Mouse (Mus musculus): Measurements from ENCODE around the gene Ikzf2. TPM values are rescaled to one million over a fixed set of nuclear protein-coding genes. Genes with fewer than 3 reads are reported as not detected.

Ikzf2 gene
- polyA plus RNA-seq, 1 experiment from 2014 or later: 5.0 TPM

- H3K27me3 ChIP-seq (replicated peaks; ENCODE audit: control insufficient read depth, insufficient read depth, low read length): no peaks in the 10 kb centered on the region
- 76% methylated on average over 11 of the region's 11 CpGs for WGBS
- H3K4me1 ChIP-seq (replicated peaks; ENCODE audit: control insufficient read depth, insufficient read depth, low read length): 0 out of 2 replicates have a peak, but pooled peaks cover 2% of the 10 kb centered on the region
- H3K36me3 ChIP-seq (ENCODE audit: control insufficient read depth, insufficient read depth): no peaks in the 10 kb centered on the region
- no peak overlapping the region for H3K4me3 ChIP-seq (replicated peaks; ENCODE audit: low read length)
- H3K4me2 ChIP-seq (ENCODE audit: low read length): no peak overlapping the region
- H3K27ac ChIP-seq (ENCODE audit: low read length): no peak overlapping the region; the same call in 1 of the 2 replicates
- H3K9me3 ChIP-seq (ENCODE audit: control insufficient read depth, low read length): no peaks in the 10 kb centered on the region
- no peak overlapping the region for H3K9ac ChIP-seq (replicated peaks; ENCODE audit: low read depth, low read length)
- peak; percentile 68; the same call in 1 of the 2 replicates for ATAC-seq
These were observed 193.6 kb downstream of the Ikzf2 start for GRCm38 (mm10) chr1:69493309-69494047.

GRCm38 (mm10) chr1:69492013-69492412 is 195.0 kb downstream of the Ikzf2 start:
- no peaks in the 10 kb centered on the region for H3K9me3 ChIP-seq (ENCODE audit: control insufficient read depth, low read length)
- H3K4me3 ChIP-seq (replicated peaks; ENCODE audit: low read length): no peak overlapping the region
- 0 out of 2 replicates have a peak, but pooled peaks have one; percentile 26 for ATAC-seq
- H3K4me2 ChIP-seq (ENCODE audit: low read length): no peak overlapping the region
- 0 out of 2 replicates have a peak, but pooled peaks cover 2% of the 10 kb centered on the region for H3K4me1 ChIP-seq (replicated peaks; ENCODE audit: control insufficient read depth, insufficient read depth, low read length)
- no peaks in the 10 kb centered on the region for H3K27me3 ChIP-seq (replicated peaks; ENCODE audit: control insufficient read depth, insufficient read depth, low read length)
- no peak overlapping the region for H3K27ac ChIP-seq (ENCODE audit: low read length)
- no peaks in the 10 kb centered on the region for H3K36me3 ChIP-seq (ENCODE audit: control insufficient read depth, insufficient read depth)
- WGBS: 89% methylated on average over 4 of the region's 4 CpGs
- H3K9ac ChIP-seq (replicated peaks; ENCODE audit: low read depth, low read length): no peak overlapping the region

GRCm38 (mm10) chr1:69489026-69489425 is 198.0 kb downstream of the Ikzf2 start:
- no peak overlapping the region for H3K4me2 ChIP-seq (ENCODE audit: low read length)
- no peaks in the 10 kb centered on the region for H3K9me3 ChIP-seq (ENCODE audit: control insufficient read depth, low read length)
- no peak overlapping the region for H3K4me3 ChIP-seq (replicated peaks; ENCODE audit: low read length)
- 0 out of 2 replicates have a peak, but pooled peaks cover 2% of the 10 kb centered on the region for H3K4me1 ChIP-seq (replicated peaks; ENCODE audit: control insufficient read depth, insufficient read depth, low read length)
- 56% methylated on average over 7 of the region's 7 CpGs for WGBS
- H3K27me3 ChIP-seq (replicated peaks; ENCODE audit: control insufficient read depth, insufficient read depth, low read length): no peaks in the 10 kb centered on the region
- ATAC-seq: no peak
- no peaks in the 10 kb centered on the region for H3K36me3 ChIP-seq (ENCODE audit: control insufficient read depth, insufficient read depth)
- H3K9ac ChIP-seq (replicated peaks; ENCODE audit: low read depth, low read length): no peak overlapping the region
- H3K27ac ChIP-seq (ENCODE audit: low read length): no peak overlapping the region

- ATAC-seq: no peak
- Histone ChIP-seq H3K36me3 (ENCODE audit: control insufficient read depth, insufficient read depth) (no peaks in the 10 kb centered on the region), H3K27ac (ENCODE audit: low read length) (no peak overlapping the region), H3K4me2 (ENCODE audit: low read length) (no peak overlapping the region), H3K4me3 (replicated peaks; ENCODE audit: low read length) (no peak overlapping the region), H3K9me3 (ENCODE audit: control insufficient read depth, low read length) (no peaks in the 10 kb centered on the region), H3K4me1 (replicated peaks; ENCODE audit: control insufficient read depth, insufficient read depth, low read length) (0 out of 2 replicates have a peak, but pooled peaks cover 2% of the 10 kb centered on the region), H3K9ac (replicated peaks; ENCODE audit: low read depth, low read length) (no peak overlapping the region), H3K27me3 (replicated peaks; ENCODE audit: control insufficient read depth, insufficient read depth, low read length) (no peaks in the 10 kb centered on the region)
- 70% methylated on average over 6 of the region's 6 CpGs for WGBS
These were observed 198.4 kb downstream of the Ikzf2 start for GRCm38 (mm10) chr1:69488625-69489024.

Other genes starting within 250 kb of the Ikzf2 start
- 1.1 and 1.2 TPM in 2 replicates for gene Spag16, start 139.7 kb upstream of the Ikzf2 start, polyA plus RNA-seq (2015; fragmentation: Nextera tagmentation; extraction: Ambion mirVana)

All from forebrain, embryonic 16.5 days (tissue).